Mouse (Mus musculus) Muller cell, postnatal 12 days (primary cell): ENCODE data around the gene Tusc2.
A peak's percentile ranks its signal among the peaks of the same experiment; 100 is the strongest.

Experiments used
- DNase-seq: peaks from one replicate; pipeline ENCODE4 v3.0.0-alpha.2; 2015; ENCODE audit errors: inconsistent ontology term

The Tusc2 gene

DNA sequence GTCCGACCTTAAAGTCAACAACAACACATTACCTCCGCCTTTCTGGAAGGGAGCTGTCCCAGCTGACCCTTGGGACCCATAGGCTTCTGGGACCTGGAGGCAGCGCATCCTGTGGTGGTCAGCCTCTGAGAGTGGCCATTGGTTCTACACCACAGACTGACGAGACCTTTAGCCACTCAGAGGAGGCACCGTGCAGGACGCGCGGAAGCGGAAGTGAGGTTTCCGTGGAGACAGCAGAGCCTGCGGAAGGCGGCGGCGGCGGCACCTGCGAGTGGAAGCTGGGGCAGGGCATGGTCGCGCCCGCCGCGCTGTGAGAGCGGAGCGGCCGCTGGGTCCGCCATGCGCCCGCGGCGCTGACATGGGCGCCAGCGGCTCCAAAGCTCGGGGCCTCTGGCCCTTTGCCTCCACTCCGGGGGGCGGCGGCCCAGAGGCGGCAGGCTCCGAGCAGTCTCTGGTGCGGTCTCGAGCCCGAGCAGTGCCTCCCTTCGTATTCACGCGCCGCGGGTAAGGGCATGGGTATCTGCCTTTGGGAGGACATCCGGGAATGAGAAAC, at the start of gene Tusc2:
Tusc2 (plus strand) TSS at position 227 of the 553 bp plus-strand sequence.
- DNase-seq, result peak; percentile 93

DNA sequence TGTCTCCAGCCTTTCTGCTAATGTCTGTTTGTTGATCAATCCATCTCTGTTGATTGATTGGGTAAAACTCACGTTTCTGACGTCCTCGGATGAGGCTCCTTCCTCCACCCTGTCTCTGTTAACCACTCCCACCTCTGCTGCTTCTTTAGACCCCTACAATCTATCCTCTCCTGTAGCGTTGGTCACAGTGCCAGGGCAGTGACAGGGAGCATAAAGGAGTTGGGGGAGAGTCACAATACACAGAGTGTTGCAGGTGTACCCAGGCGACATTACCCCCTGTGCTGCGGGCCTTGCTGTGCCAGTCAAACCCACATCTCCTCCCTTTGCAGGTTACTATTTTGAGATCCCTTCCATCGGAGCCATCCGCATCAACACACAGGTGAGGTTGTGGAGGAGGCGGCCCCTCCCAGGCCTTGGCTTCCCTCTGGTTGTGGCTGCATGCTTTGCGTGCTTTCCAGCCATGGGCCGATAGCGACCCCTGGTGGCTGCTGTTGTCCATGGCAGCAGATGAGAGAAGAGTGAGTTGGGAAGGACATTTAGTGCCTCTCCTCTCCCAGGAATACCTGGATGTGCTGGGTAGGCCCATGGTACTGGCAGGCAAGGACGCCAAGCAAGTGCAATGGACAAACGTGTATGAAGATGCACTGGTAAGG, 48.6 kb upstream of the Tusc2 start:
- peak; percentile 73 for DNase-seq

GRCm38 (mm10) chr9:107520331-107520730, 42.7 kb upstream of the Tusc2 start:
- DNase-seq, result no peak

DNA sequence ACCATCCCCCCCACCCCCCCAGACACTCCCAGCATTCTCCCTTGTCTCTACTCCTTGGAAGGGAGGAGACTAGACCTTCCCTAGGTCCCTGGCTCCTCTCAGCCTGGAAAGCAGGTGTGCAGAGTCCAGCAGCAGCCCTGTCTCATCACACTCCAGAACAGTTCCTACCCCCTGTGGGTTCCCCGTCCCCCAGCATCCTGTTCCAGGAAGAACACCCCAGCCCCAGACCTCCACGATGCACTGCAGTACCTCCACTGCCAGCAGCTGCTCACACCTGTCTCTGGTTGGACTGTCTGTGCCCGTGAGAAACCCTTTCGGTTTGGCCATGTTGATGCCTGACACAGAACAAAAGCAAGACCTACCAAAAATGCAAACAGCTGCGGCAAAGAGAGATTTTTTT, 41.9 kb upstream of the Tusc2 start:
- no peak for DNase-seq

GRCm38 (mm10) chr9:107521711-107522399, 41.2 kb upstream of the Tusc2 start:
- DNase-seq, result peak; percentile 30

DNA sequence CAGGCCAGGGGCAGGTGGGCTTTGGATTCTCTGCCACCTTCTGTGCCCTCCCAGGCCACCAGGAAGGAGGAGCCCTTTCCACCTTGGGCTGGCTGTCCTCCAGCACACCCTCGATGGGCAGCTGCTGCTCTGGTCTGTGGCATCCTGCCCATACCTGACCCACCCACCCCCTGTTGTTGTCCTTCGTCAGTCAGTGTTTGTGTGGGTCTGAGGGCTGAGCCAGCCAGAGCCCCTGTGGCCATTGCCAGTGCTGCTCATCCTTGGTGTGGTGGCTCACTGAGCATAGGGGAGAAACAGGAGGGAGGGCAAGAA, 40.7 kb upstream of the Tusc2 start:
- DNase-seq, result no peak

DNA sequence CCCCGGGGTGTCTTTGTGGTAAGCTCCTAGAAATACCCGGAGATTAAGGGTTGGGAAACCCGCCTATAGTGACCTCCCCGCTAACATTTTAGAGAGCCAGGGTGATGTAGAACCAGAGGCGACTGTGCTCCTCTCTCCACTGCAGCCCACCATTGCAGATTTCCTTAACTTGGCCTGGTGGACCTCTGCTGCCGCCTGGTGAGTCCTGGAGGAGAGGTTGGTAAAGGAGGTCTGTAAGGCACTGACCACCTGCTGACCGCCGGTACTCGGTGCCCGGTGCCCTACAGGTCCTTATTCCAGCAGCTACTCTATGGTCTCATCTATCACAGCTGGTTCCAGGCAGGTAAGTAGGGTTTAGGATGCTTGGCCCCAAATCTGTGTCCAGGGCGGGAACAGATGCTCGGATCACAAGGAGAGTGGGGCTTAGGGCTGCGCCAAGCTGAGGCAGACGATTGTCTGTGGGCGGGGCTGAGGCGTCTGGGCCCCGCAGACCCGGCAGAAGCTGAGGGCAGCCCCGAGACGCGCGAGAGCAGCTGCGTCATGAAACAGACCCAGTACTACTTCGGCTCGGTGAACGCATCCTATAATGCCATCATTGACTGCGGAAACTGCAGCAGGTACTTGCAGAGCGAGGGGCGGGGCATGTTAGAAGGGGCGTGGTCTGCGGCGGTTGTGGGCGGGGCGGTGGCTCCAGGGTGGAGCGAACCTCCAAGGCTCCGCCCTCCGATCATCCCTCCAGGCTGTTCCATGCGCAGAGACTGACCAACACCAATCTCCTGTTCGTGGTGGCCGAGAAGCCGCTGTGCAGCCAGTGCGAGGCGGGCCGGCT, 36.6 kb upstream of the Tusc2 start:
- DNase-seq, result peak; percentile 71

DNA sequence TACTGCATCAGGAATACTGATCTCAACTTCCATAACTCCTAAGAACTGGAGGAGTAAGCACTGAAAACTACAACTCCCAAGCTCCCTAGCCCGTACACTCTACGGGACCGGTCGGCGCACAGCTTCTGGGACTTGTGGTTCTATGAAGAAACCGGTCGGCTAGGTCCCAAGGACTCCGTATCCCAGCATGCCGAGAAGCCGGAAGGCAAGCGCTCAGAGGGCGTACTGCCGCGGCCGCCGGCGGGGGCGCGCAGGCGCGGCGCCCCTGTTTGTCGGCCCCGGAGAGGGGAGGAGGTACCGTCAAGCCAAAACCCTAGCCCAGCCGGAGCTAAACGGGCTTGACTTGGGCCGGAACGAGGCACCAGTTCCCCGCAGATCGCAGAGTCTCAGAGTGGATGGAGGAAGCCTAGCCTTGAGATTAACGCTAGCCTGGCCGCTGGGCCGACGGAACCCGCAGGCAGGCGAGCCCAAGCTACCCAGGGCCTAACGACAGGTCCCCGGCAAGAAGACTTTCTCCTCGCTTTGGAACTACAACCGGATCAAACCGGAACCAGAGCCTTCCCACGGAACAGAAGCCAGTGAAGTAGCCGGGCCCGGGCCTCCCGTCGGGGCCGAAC, 29.2 kb upstream of the Tusc2 start, which contains the start of gene Tmem115:
Tmem115 (plus strand) TSS at position 155 of the 617 bp plus-strand sequence.
- peak; percentile 96 for DNase-seq

- peak; percentile 46 for DNase-seq
Observed at GRCm38 (mm10) chr9:107534408-107535202, 28.4 kb upstream of the Tusc2 start.

DNA sequence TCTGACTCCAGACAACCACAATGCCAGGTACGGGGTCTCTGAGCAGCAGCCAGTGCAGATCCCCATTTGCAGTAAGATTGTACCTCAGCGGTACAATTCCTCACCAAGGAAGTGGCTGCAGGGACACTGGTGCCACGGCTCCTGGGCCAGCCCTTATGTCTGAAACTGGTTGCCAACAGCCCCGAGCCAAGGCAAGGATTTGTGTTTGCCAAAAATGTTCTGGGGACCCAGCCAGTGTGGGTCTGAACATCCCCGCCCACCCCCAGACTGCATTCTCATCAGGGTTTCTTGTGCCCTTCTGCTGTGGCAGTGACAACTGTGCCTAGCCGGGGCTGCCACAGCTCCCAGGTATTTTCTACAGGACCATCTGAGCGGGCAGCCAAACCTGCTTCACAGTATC, 24.8 kb upstream of the Tusc2 start:
- no peak for DNase-seq

GRCm38 (mm10) chr9:107538711-107539110, 24.3 kb upstream of the Tusc2 start:
- no peak for DNase-seq

- DNase-seq, result no peak
Observed at GRCm38 (mm10) chr9:107539940-107540339, 23.1 kb upstream of the Tusc2 start.

DNA sequence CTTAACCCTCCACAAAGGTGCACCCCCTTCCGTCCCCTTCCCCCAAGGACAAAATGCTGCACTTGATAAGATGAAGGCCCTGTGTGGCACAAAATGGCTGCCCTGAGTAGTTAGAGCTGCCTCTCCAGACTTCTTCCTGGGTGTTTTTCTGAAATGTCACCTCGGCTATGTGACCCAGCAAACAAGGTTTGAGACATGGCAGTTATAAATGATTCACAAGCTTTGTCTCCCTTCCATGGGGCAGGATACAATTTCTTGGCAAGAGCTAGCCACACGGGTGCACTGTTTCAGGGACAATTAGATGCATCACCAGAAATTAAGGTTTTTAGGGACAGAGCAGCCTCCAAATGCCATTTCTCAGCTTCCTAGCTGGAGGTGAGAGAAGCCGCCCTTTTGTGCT, 22.6 kb upstream of the Tusc2 start:
- no peak for DNase-seq

GRCm38 (mm10) chr9:107541005-107541404, 22.1 kb upstream of the Tusc2 start:
- no peak for DNase-seq

GRCm38 (mm10) chr9:107541474-107542351, 21.3 kb upstream of the Tusc2 start, which contains the start of the genes Cyb561d2 and Nprl2:
TSS of gene Cyb561d2 (minus strand) at chr9:107542193.
TSS of gene Nprl2 (plus strand) at chr9:107542226.
- peak; percentile 97 for DNase-seq

DNA sequence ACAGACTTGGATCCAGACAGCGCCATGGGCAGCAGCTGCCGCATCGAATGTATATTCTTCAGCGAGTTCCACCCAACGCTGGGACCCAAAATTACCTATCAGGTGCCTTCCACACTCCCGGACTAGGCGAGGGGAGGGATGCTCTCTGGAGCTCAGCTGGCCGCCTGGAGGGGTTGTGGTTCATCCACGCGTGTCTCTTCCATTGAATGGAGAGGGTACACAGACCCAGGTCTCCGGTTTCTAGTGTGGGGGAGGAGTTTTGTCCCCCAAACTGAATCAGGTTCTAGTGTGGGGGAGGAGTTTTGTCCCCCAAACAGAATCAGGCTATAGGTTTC, 20.7 kb upstream of the Tusc2 start:
- no peak for DNase-seq

GRCm38 (mm10) chr9:107542721-107543120, 20.3 kb upstream of the Tusc2 start:
- no peak for DNase-seq

- DNase-seq, result no peak
Observed at GRCm38 (mm10) chr9:107543299-107543698, 19.8 kb upstream of the Tusc2 start.

GRCm38 (mm10) chr9:107544196-107544700, 18.8 kb upstream of the Tusc2 start:
- DNase-seq, result no peak

DNA sequence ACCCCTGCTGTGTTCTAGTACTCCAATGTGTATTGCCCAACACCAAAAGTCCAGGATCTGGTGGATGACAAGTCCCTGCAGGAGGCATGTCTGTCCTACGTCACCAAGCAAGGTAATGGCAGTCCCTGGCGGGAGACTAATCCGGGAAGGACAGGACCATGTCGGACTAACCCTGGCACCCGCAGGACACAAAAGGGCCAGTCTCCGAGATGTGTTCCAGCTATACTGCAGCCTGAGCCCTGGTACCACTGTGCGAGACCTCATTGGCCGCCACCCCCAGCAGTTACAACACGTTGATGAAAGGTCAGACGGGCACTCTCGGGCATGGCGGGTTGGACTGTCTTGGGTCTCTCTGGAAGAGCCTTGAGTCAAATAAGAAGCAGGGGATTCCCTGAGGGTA, 18.3 kb upstream of the Tusc2 start:
- no peak for DNase-seq
